Mouse (Mus musculus) lung, postnatal 0 days (tissue): ENCODE data around the gene Banf2. TPM values are rescaled to one million over a fixed set of nuclear protein-coding genes. Genes with fewer than 3 reads are reported as not detected.

Experiments used
- ATAC-seq: fragments of 200-750 bp; cut with Nextera tagmentation; 2 replicates; pipeline ENCODE4 v1.8.0; 2017; ENCODE audit warnings: moderate library complexity
- DNase-seq: peaks from one replicate; pipeline ENCODE4 v3.0.0-alpha.2; 2016; ENCODE audit warnings: low spot score
- H3K27ac ChIP-seq: fragments of 300-500 bp; sonication (generic); 2 replicates; pipeline ENCODE4 v1.5.1; 2014; ENCODE audit warnings: antibody characterized with exemption, mild to moderate bottlenecking, low read length, mixed read lengths
- H3K27me3 ChIP-seq: fragments of 300-500 bp; sonication (generic); replicated peaks from 2 replicates; pipeline ENCODE4 v1.6.1; 2014; ENCODE audit warnings: low read length, mixed read lengths; ENCODE audit not compliant: insufficient read depth
- H3K36me3 ChIP-seq: fragments of 300-500 bp; sonication (generic); 2 replicates; pipeline ENCODE4 v1.6.1; 2014; ENCODE audit warnings: low read length, mixed read lengths; ENCODE audit not compliant: insufficient read depth
- H3K4me1 ChIP-seq: fragments of 300-500 bp; sonication (generic); 2 replicates; pipeline ENCODE4 v1.6.1; 2014; ENCODE audit warnings: antibody characterized with exemption, low read depth, low read length, mixed read lengths; ENCODE audit not compliant: insufficient read depth
- H3K4me2 ChIP-seq: fragments of 300-500 bp; sonication (generic); replicated peaks from 2 replicates; pipeline ENCODE4 v1.6.1; 2014; ENCODE audit warnings: low read depth, mild to moderate bottlenecking, low read length, moderate library complexity, mixed read lengths
- H3K4me3 ChIP-seq: fragments of 300-500 bp; sonication (generic); 2 replicates; pipeline ENCODE4 v1.5.1; 2014; ENCODE audit warnings: low read depth, low read length
- H3K9ac ChIP-seq: fragments of 300-500 bp; sonication (generic); replicated peaks from 2 replicates; pipeline ENCODE4 v1.6.1; 2014; ENCODE audit warnings: low read depth, mild to moderate bottlenecking
- H3K9me3 ChIP-seq: fragments of 300-500 bp; sonication (generic); 2 replicates; pipeline ENCODE4 v1.6.1; 2016; ENCODE audit warnings: low read length, mixed read lengths
- CTCF ChIP-seq: IDR thresholded peaks from 2 replicates; pipeline ENCODE4 v1.5.1; 2016; ENCODE audit warnings: antibody characterized with exemption, mild to moderate bottlenecking
- EP300 ChIP-seq: IDR thresholded peaks from 2 replicates; pipeline ENCODE4 v1.6.1; 2016; ENCODE audit warnings: antibody characterized with exemption, mild to moderate bottlenecking, control low read depth
- WGBS: fragments of 180-500 bp; shearing (Covaris S2); extraction: QIAGEN DNeasy Blood & Tissue Kit; methylation state at CpG from one replicate; pipeline ENCODE4 v1.1.7; 2014; 5-methylcytosine and 5-hydroxymethylcytosine counted together
- polyA plus RNA-seq: library from polyadenylated mRNA; unstranded; fragments of >200 nt; fragmentation: Nextera tagmentation; extraction: Ambion mirVana; gene quantifications from 2 replicates; pipeline ENCODE4 v1.2.1, GENCODE M21; 2015

Gene Banf2
- polyA plus RNA-seq, 1 experiment from 2014 or later, result not detected

DNA sequence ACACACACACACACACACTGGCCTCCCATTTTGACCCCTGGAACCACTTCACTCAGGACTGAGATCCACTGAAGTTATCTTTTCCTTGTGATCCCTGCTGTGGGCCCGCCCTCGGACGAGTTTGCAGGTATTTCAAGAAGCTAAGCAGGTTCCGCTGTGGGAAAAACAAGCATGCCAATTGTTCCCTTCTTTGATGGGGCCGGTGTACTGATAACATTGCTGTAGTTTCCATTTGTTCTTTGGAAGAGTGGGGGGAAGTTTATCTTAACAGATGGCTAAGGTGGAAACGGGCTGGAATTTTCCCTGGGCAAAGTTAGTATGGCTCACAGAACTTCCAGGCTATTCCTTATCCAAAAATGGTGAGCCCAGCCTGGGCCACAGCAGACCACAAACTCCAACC, 28.8 kb downstream of the Banf2 start:
- 39% methylated on average over 6 of the region's 6 CpGs for WGBS
- Histone ChIP-seq H3K4me2 (no peak overlapping the region), H3K27me3 (no peaks in the 10 kb centered on the region)

GRCm38 (mm10) chr2:144065499-144065898, 32.6 kb downstream of the Banf2 start:
- ATAC-seq (no peak), DNase-seq (no peak)
- H3K36me3 ChIP-seq, result no peaks in the 10 kb centered on the region
- TF ChIP-seq EP300 (no peak), CTCF (no peak)
- 96% methylated on average over 2 of the region's 2 CpGs for WGBS
- no peak overlapping the region for H3K4me3 ChIP-seq
- H3K27me3 ChIP-seq, result no peaks in the 10 kb centered on the region
- no peak overlapping the region for H3K27ac ChIP-seq
- H3K9me3 ChIP-seq, result no peaks in the 10 kb centered on the region
- no peak overlapping the region for H3K4me2 ChIP-seq
- H3K4me1 ChIP-seq, result no peaks in the 10 kb centered on the region
- H3K9ac ChIP-seq, result no peak overlapping the region

More for the DNA sequence above, 28.8 kb downstream of the Banf2 start:
- H3K4me3 ChIP-seq, result no peak overlapping the region
- H3K4me1 ChIP-seq, result no peaks in the 10 kb centered on the region
- H3K27ac ChIP-seq, result no peak overlapping the region
- no peak for ATAC-seq
- no peaks in the 10 kb centered on the region for H3K36me3 ChIP-seq
- no peaks in the 10 kb centered on the region for H3K9me3 ChIP-seq
- no peak overlapping the region for H3K9ac ChIP-seq
- TF ChIP-seq CTCF (no peak), EP300 (no peak)
- DNase-seq, result no peak

DNA sequence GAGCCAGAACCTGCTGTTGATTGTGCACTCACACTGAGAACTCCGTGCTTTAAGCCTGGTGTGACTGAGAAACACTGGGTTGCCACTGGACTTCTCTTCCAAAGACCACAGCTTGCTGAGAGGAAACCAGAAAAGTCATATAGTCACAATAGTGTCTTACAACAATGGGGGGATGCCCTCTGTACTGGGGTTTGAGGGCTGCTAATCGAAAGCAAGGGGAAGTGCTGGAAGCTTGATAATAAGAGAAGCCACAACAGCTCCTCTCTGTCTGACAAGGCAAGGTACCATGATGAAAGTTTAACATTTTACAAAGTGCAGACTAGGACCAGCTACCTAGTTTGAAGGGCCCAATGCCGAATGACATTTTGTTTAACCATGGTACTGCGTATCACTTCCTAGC, 36.8 kb downstream of the Banf2 start:
- no peak overlapping the region for H3K4me3 ChIP-seq
- H3K27me3 ChIP-seq, result no peaks in the 10 kb centered on the region
- no peak for DNase-seq
- no peak for ATAC-seq
- 84% methylated on average over 4 of the region's 4 CpGs for WGBS
- H3K4me2 ChIP-seq, result no peak overlapping the region
- no peaks in the 10 kb centered on the region for H3K36me3 ChIP-seq
- TF ChIP-seq EP300 (no peak), CTCF (no peak)
- no peaks in the 10 kb centered on the region for H3K4me1 ChIP-seq
- no peak overlapping the region for H3K27ac ChIP-seq
- no peaks in the 10 kb centered on the region for H3K9me3 ChIP-seq
- no peak overlapping the region for H3K9ac ChIP-seq

DNA sequence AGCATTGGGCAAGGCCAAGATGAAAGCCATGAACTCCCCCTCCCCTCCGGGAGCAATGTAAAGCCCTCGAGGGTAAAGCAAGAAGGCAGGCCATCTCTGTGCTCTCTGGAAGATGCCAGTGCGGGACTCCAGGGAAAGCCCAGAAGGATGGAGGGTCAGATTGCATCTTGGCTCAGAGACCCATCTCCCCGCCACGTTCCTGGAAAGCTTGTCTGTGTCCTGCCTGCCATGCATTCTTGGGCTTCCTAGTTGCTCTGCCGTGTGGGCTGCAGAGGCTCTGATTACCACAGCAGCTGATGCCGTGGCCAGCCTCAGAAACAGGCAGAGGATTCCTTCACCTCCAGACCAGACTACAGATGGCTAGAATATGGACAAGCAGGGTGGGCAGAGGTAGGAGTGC, 37.6 kb downstream of the Banf2 start:
- Histone ChIP-seq H3K4me2 (no peak overlapping the region), H3K4me3 (no peak overlapping the region), H3K9me3 (no peaks in the 10 kb centered on the region), H3K27ac (no peak overlapping the region), H3K36me3 (no peaks in the 10 kb centered on the region), H3K27me3 (no peaks in the 10 kb centered on the region), H3K9ac (no peak overlapping the region), H3K4me1 (no peaks in the 10 kb centered on the region)
- WGBS, result 38% methylated on average over 7 of the region's 7 CpGs
- ATAC-seq (no peak), DNase-seq (no peak)
- no peak for TF ChIP-seq EP300
- no peak for TF ChIP-seq CTCF

- 52% methylated on average over 7 of the region's 7 CpGs for WGBS
These were observed 39.8 kb downstream of the Banf2 start for GRCm38 (mm10) chr2:144072642-144073041.

DNA sequence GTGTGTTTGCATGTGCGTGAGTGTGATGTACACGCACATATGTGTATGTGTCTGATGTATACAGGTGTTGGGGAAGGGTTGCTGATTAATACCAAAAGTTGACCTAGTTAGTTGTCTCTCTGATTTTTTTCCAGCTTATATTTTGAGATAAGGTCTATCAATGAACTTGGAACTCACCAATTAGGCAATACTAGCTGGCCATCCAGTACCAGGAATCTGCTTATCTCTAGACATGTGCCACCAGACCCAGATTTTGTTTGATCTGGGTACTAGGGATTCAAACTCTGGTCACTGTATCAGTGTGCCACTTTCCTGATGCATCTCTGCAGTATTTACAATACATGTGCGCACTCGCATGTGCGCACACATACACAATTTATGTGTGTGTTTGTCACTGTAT, 41.2 kb downstream of the Banf2 start:
- H3K27ac ChIP-seq, result no peak overlapping the region
- H3K9ac ChIP-seq, result no peak overlapping the region
- no peaks in the 10 kb centered on the region for H3K9me3 ChIP-seq
- H3K4me1 ChIP-seq, result no peaks in the 10 kb centered on the region
- H3K4me2 ChIP-seq, result no peak overlapping the region
- no peak overlapping the region for H3K4me3 ChIP-seq
- WGBS, result 96% methylated on average over 5 of the region's 5 CpGs
- H3K27me3 ChIP-seq, result no peaks in the 10 kb centered on the region
- DNase-seq (no peak), ATAC-seq (no peak)
- no peaks in the 10 kb centered on the region for H3K36me3 ChIP-seq
- TF ChIP-seq EP300 (no peak), CTCF (no peak)

More at GRCm38 (mm10) chr2:144072642-144073041, 39.8 kb downstream of the Banf2 start:
- Histone ChIP-seq H3K27me3 (no peaks in the 10 kb centered on the region), H3K9ac (no peak overlapping the region), H3K9me3 (no peaks in the 10 kb centered on the region), H3K27ac (no peak overlapping the region), H3K4me2 (no peak overlapping the region), H3K4me1 (no peaks in the 10 kb centered on the region), H3K36me3 (no peaks in the 10 kb centered on the region), H3K4me3 (no peak overlapping the region)
- ATAC-seq, result no peak
- DNase-seq, result no peak
- TF ChIP-seq CTCF, result no peak
- no peak for TF ChIP-seq EP300

DNA sequence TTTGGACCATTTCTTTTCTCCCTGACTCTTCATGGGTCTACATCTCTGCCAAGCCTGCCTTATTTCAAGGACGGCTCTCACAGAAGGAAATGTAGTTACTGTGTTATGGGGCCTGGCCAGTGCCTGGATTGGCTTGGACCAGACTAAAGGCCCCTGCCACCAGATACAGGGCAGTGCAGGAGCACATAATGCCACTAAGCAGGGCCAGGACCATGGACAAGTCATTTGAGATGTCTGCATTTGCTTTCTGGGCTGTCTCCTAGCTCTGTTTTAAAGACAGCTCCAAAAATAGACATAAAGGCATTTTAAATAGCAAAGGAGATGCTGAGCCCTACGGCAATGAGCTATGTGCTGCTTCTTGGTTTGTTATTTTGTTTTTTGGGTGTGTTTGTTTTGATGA, 43.8 kb downstream of the Banf2 start:
- TF ChIP-seq EP300, result no peak
- TF ChIP-seq CTCF, result no peak
- no peak overlapping the region for H3K9ac ChIP-seq
- no peak overlapping the region for H3K27ac ChIP-seq
- H3K36me3 ChIP-seq, result no peaks in the 10 kb centered on the region
- no peak for ATAC-seq
- no peaks in the 10 kb centered on the region for H3K4me1 ChIP-seq
- 65% methylated on average over 2 of the region's 2 CpGs for WGBS
- H3K27me3 ChIP-seq, result no peaks in the 10 kb centered on the region
- no peak for DNase-seq
- no peak overlapping the region for H3K4me2 ChIP-seq
- no peaks in the 10 kb centered on the region for H3K9me3 ChIP-seq
- H3K4me3 ChIP-seq, result no peak overlapping the region
